Mouse (Mus musculus) heart, embryonic 14.5 days (tissue): ENCODE measurements at regions not wholly inside any gene's neighbourhood (a gene's known extent, or its start where the extent isn't known, plus 50 kb on each side); places are given as distances from the start of the nearest gene placed in this dataset.

Experiments used
- ATAC-seq: fragments of 200-750 bp; cut with Nextera tagmentation; 2 replicates; pipeline ENCODE4 v1.8.0; 2017; ENCODE audit warnings: low read depth, moderate TSS enrichment; ENCODE audit not compliant: insufficient number of reproducible peaks, insufficient read depth, low FRiP score
- H3K27ac ChIP-seq, 2 experiments: fragments of 200-500 bp in 1 of 2; fragments of 300-500 bp in 1 of 2; sonication (generic) in 1 of 2; replicated peaks in 1 of 2; 2 replicates each; pipeline ENCODE4 v1.5.1; 2012 to 2014; ENCODE audit warnings: low read depth in 2 of 2, low read length in 2 of 2, control low read depth in 1 of 2, mild to moderate bottlenecking in 1 of 2, mixed read lengths in 1 of 2; ENCODE audit not compliant: control insufficient read depth in 1 of 2, insufficient read depth in 1 of 2
- H3K27me3 ChIP-seq: fragments of 300-500 bp; sonication (generic); 2 replicates; pipeline ENCODE4 v1.6.1; 2014; ENCODE audit warnings: mild to moderate bottlenecking, low read length, control low read depth; ENCODE audit not compliant: control insufficient read depth, insufficient read depth
- H3K36me3 ChIP-seq: fragments of 300-500 bp; sonication (generic); 2 replicates; pipeline ENCODE4 v1.6.1; 2014; ENCODE audit warnings: mild to moderate bottlenecking, control low read depth, low read length, mixed read lengths; ENCODE audit not compliant: control insufficient read depth, insufficient read depth
- H3K4me1 ChIP-seq, 2 experiments: fragments of 200-500 bp in 1 of 2; fragments of 300-500 bp in 1 of 2; sonication (generic) in 1 of 2; 2 replicates each; pipeline ENCODE4 v1.6.1; 2012 to 2014; ENCODE audit warnings: low read length in 2 of 2, control low read depth in 1 of 2, mixed read lengths in 1 of 2; ENCODE audit not compliant: control insufficient read depth in 2 of 2, insufficient read depth in 2 of 2
- H3K4me2 ChIP-seq: fragments of 300-500 bp; sonication (generic); 2 replicates; pipeline ENCODE4 v1.6.1; 2014; ENCODE audit warnings: mild to moderate bottlenecking, low read length
- H3K4me3 ChIP-seq, 2 experiments: fragments of 200-500 bp in 1 of 2; fragments of 300-500 bp in 1 of 2; sonication (generic) in 1 of 2; 2 replicates each; pipeline ENCODE4 v1.5.1; 2012 to 2014; ENCODE audit warnings: low read length in 2 of 2, mild to moderate bottlenecking in 2 of 2, control low read depth in 1 of 2, low read depth in 1 of 2, moderate library complexity in 1 of 2; ENCODE audit not compliant: control insufficient read depth in 1 of 2, insufficient read depth in 1 of 2
- H3K9ac ChIP-seq: fragments of 300-500 bp; sonication (generic); 2 replicates; pipeline ENCODE4 v1.6.1; 2014; ENCODE audit warnings: mild to moderate bottlenecking, low read length
- H3K9me3 ChIP-seq: fragments of 300-500 bp; sonication (generic); 2 replicates; pipeline ENCODE4 v1.6.1; 2016; ENCODE audit warnings: low read length, control low read depth; ENCODE audit not compliant: control insufficient read depth
- WGBS: fragments of 180-500 bp; shearing (Covaris S2); extraction: QIAGEN DNeasy Blood & Tissue Kit; methylation state at CpG from one replicate; pipeline ENCODE4 v1.1.7; 2014; 5-methylcytosine and 5-hydroxymethylcytosine counted together

DNA sequence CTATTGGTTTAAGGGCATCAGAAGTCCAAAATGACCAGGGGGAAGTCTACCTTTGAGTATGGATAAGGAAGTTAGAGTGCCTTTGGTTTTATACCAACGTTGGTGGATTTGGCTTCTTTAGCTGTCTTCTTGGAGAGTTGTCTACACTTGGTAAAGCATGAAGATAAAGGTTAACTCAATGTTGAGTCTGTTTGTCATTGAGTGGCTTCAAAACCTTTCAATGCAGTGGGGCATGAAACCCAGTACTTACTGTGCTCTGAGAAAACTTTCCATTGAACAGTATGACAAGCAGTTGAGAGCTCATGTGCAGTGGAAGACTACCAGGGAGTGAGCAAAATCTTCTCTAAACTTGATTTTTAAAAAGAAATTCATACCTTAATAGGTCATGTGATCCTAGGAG is 445.7 kb downstream of the Irx1 start:
- no peaks in the 10 kb centered on the region for H3K27me3 ChIP-seq
- no peak for ATAC-seq
- H3K9ac ChIP-seq, result no peak overlapping the region
- no peak overlapping the region for H3K4me2 ChIP-seq
- H3K4me1 ChIP-seq, result no peaks in the 10 kb centered on the region
- 66% methylated on average over 1 of the region's 1 CpGs for WGBS
- no peaks in the 10 kb centered on the region for H3K36me3 ChIP-seq
- H3K4me3 ChIP-seq, result no peak overlapping the region
- H3K9me3 ChIP-seq, result no peaks in the 10 kb centered on the region
- H3K27ac ChIP-seq, result no peak overlapping the region

DNA sequence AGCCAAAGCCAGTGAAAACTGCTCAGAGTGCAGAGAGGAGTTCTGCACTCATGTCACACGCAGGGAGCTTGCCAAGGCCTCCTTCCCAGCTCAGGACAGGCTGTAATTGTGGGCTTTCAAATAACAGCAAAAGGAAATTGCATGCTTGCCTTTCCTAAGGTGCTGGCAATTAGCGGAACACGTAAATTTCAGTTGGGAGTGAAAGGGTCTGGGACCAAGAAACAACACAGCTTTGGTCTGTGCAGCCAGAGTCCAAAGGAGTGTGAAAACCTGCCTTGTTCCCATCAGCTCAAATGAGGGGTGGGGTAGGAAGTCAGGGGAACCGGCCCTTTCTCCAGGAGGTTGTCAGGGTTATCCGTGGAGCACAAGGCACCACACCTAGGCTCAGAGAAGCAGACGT is 450.3 kb downstream of the Irx1 start:
- 62% methylated on average over 6 of the region's 6 CpGs for WGBS
- Histone ChIP-seq H3K27ac (no peak overlapping the region), H3K9me3 (no peaks in the 10 kb centered on the region), H3K4me3 (no peak overlapping the region), H3K9ac (no peak overlapping the region), H3K27me3 (no peaks in the 10 kb centered on the region), H3K36me3 (no peaks in the 10 kb centered on the region), H3K4me1 (no peaks in the 10 kb centered on the region), H3K4me2 (no peak overlapping the region)
- ATAC-seq, result no peak

DNA sequence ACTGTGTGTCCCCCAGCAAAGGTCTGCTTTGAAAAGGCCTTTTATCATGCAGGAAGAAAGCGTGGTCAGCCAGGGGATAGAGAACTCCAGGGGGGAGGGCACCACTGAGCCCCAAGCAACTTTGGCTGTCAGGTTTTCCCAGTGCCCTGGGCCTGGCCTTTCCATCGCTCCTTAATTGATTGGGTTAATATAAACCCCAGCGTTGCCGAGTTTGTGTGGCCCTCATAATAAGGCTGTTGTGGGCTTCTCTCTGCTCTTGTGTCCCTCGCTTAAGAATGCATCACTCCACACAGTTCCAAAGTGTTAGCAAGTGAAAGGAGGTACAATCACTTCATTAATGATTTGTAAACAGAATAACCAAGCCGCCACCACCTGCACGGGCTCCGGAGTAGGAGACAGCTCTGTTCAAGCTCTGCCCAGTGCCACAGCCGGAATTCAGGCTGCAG is 455.5 kb downstream of the Irx1 start:
- H3K4me3 ChIP-seq, result no peak overlapping the region
- 28% methylated on average over 9 of the region's 9 CpGs for WGBS
- ATAC-seq, result no peak

GRCm38 (mm10) chr13:71507421-71507931 is 456.0 kb downstream of the Irx1 start:
- Histone ChIP-seq H3K27ac (no peak overlapping the region), H3K4me1 (peaks cover 0 to 6% of the 10 kb centered on the region in 2 experiments; a peak in 1 of 4 replicates), H3K36me3 (no peaks in the 10 kb centered on the region), H3K4me2 (peak overlapping the region; percentile 52), H3K4me3 (no peak overlapping the region; a peak in 1 of 4 replicates), H3K27me3 (no peaks in the 10 kb centered on the region), H3K9ac (no peak overlapping the region), H3K9me3 (no peaks in the 10 kb centered on the region)
- 20% methylated on average over 10 of the region's 10 CpGs for whole genome bisulfite sequencing
- ATAC-seq, result peak; percentile 39; the same call in 1 of the 2 replicates

More for the DNA sequence above, 455.5 kb downstream of the Irx1 start:
- H3K36me3 ChIP-seq, result no peaks in the 10 kb centered on the region
- H3K4me1 ChIP-seq, result peaks cover 0 to 6% of the 10 kb centered on the region in 2 experiments; a peak in 1 of 4 replicates
- no peak overlapping the region for H3K27ac ChIP-seq
- no peak overlapping the region for H3K9ac ChIP-seq
- H3K9me3 ChIP-seq, result no peaks in the 10 kb centered on the region
- H3K4me2 ChIP-seq, result no peak overlapping the region
- no peaks in the 10 kb centered on the region for H3K27me3 ChIP-seq

- no peaks in the 10 kb centered on the region for H3K9me3 ChIP-seq
- H3K36me3 ChIP-seq, result no peaks in the 10 kb centered on the region
- H3K9ac ChIP-seq, result no peak overlapping the region
- H3K27ac ChIP-seq, result no peak overlapping the region
- H3K4me1 ChIP-seq, result peaks cover 0 to 6% of the 10 kb centered on the region in 2 experiments; a peak in 1 of 4 replicates
- no peak for ATAC-seq
- H3K4me3 ChIP-seq, result no peak overlapping the region
- peak overlapping the region; percentile 52 for H3K4me2 ChIP-seq
- H3K27me3 ChIP-seq, result no peaks in the 10 kb centered on the region
- 33% methylated on average over 7 of the region's 7 CpGs for WGBS
Observed at GRCm38 (mm10) chr13:71506777-71507176, 456.7 kb downstream of the Irx1 start.

DNA sequence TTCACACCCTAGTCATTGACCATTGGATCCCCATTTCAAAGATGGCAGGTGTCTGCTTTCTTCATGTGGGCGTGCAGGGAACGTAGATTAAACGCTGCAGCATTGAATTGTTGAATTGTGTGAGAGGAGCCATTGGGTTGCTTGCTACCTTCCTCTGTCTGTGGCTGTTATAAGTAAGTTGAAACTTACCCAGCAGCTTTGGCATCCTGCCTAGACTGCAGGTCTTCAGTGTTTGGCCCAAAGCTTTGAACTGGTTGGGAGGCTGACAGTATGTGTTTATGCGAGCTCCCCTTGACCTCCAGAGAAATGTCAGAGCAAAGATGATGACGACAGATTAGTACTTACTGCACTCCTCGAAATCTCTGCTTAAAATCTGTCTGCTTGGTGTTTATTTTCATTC is 473.8 kb downstream of the Irx1 start:
- Histone ChIP-seq H3K36me3 (no peaks in the 10 kb centered on the region), H3K27ac (no peak overlapping the region), H3K4me3 (no peak overlapping the region), H3K4me1 (no peaks in the 10 kb centered on the region), H3K9ac (no peak overlapping the region), H3K9me3 (no peaks in the 10 kb centered on the region), H3K27me3 (no peaks in the 10 kb centered on the region), H3K4me2 (no peak overlapping the region)
- ATAC-seq, result no peak
- WGBS, result 73% methylated on average over 6 of the region's 6 CpGs

DNA sequence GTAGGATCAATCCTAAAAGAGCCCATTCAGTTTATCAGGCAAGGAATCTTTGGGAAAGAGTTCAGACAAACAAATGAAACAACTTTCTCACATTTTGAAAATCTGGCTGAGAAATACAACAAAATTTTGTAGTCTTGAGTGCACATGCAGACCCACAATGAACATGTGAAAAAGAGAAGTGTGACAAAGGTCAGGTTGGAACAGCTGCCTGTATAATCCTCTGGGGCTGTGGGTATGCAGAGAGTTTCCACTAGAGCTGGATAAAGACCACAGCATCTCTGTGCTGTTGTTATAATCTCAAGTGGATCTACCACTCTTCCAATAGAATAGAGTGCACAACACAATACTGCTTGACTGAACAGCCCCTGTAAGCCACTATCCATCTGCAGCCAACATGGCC is 482.3 kb downstream of the Irx1 start:
- no peak overlapping the region for H3K4me3 ChIP-seq
- H3K36me3 ChIP-seq, result no peaks in the 10 kb centered on the region
- ATAC-seq, result no peak
- no peak overlapping the region for H3K9ac ChIP-seq
- H3K27ac ChIP-seq, result no peak overlapping the region
- H3K4me1 ChIP-seq, result no peaks in the 10 kb centered on the region
- H3K27me3 ChIP-seq, result no peaks in the 10 kb centered on the region
- no peak overlapping the region for H3K4me2 ChIP-seq
- H3K9me3 ChIP-seq, result no peaks in the 10 kb centered on the region

DNA sequence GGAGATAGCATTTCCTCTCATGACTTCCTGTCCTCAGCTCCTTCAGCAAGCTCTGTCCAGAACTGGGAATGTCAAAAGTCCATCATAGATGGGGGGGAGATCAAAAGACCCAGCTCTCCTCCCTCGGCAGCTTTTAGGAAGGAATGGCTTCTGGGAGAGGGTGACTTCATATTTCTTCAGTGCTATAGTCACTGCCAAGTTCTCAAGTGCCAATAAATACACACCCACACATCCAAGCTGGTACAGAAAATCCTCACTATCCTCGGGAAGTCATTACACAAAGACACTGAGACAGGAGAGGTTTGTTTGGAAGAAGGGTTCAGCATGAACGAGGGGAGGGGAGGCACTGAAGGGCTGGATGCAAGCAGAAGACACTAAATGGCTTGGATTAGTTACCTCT is 502.0 kb downstream of the Irx1 start:
- no peak overlapping the region for H3K9ac ChIP-seq
- H3K27ac ChIP-seq, result no peak overlapping the region
- ATAC-seq, result no peak
- H3K4me3 ChIP-seq, result no peak overlapping the region
- no peak overlapping the region for H3K4me2 ChIP-seq
- peaks cover 3% of the 10 kb centered on the region; the same call in 1 of the 2 replicates for H3K27me3 ChIP-seq
- peaks cover 2 to 10% of the 10 kb centered on the region in 2 experiments; a peak in 2 of 4 replicates for H3K4me1 ChIP-seq
- WGBS, result 50% methylated on average over 3 of the region's 3 CpGs
- no peaks in the 10 kb centered on the region for H3K36me3 ChIP-seq
- no peaks in the 10 kb centered on the region for H3K9me3 ChIP-seq
